Mouse (Mus musculus) limb, embryonic 14.5 days (tissue): ENCODE results near the gene Mpo. TPM values are rescaled to one million over a fixed set of nuclear protein-coding genes. Genes with fewer than 3 reads are reported as not detected.

Experiments used
- ATAC-seq: fragments of 200-750 bp; cut with Nextera tagmentation; 2 replicates; pipeline ENCODE4 v1.8.0; 2017; ENCODE audit warnings: low read depth, moderate number of reproducible peaks, moderate TSS enrichment; ENCODE audit not compliant: low FRiP score
- DNase-seq: peaks from one replicate; pipeline ENCODE4 v3.0.0-alpha.2; 2015; ENCODE audit warnings: low spot score
- H3K27ac ChIP-seq: fragments of 300-500 bp; sonication (generic); replicated peaks from 2 replicates; pipeline ENCODE4 v1.5.1; 2014; ENCODE audit warnings: low read depth, mild to moderate bottlenecking, low read length, moderate library complexity, mixed read lengths
- H3K27me3 ChIP-seq: fragments of 300-500 bp; sonication (generic); 2 replicates; pipeline ENCODE4 v1.6.1; 2014; ENCODE audit warnings: low read length, mixed read lengths; ENCODE audit not compliant: control insufficient read depth, insufficient read depth
- H3K36me3 ChIP-seq: fragments of 300-500 bp; sonication (generic); 2 replicates; pipeline ENCODE4 v1.6.1; 2014; ENCODE audit warnings: mild to moderate bottlenecking, low read length, moderate library complexity, mixed read lengths; ENCODE audit not compliant: control insufficient read depth, insufficient read depth
- H3K4me1 ChIP-seq: fragments of 300-500 bp; sonication (generic); 2 replicates; pipeline ENCODE4 v1.6.1; 2014; ENCODE audit warnings: antibody characterized with exemption, low read length, mixed read lengths; ENCODE audit not compliant: control insufficient read depth, insufficient read depth
- H3K4me2 ChIP-seq: fragments of 300-500 bp; sonication (generic); replicated peaks from 2 replicates; pipeline ENCODE4 v1.6.1; 2014; ENCODE audit warnings: low read depth, mild to moderate bottlenecking, low read length, moderate library complexity; ENCODE audit not compliant: severe bottlenecking
- H3K4me3 ChIP-seq: fragments of 300-500 bp; sonication (generic); replicated peaks from 2 replicates; pipeline ENCODE4 v1.5.1; 2014; ENCODE audit warnings: low read length
- H3K9ac ChIP-seq: fragments of 300-500 bp; sonication (generic); 2 replicates; pipeline ENCODE4 v1.6.1; 2014; ENCODE audit warnings: mild to moderate bottlenecking, low read depth, low read length, moderate library complexity; ENCODE audit not compliant: severe bottlenecking
- H3K9me3 ChIP-seq: fragments of 300-500 bp; sonication (generic); 2 replicates; pipeline ENCODE4 v1.6.1; 2016; ENCODE audit warnings: low read length; ENCODE audit not compliant: control insufficient read depth
- POLR2A ChIP-seq: fragments of 200-500 bp; IDR thresholded peaks from 2 replicates; pipeline ENCODE4 v1.8.0; 2012; ENCODE audit warnings: inconsistent platforms, mild to moderate bottlenecking, moderate library complexity, borderline replicate concordance; ENCODE audit not compliant: insufficient read depth, insufficient read length; ENCODE audit errors: extremely low read depth
- WGBS: fragments of 180-500 bp; shearing (Covaris S2); extraction: QIAGEN DNeasy Blood & Tissue Kit; methylation state at CpG from one replicate; pipeline ENCODE4 v1.1.7; 2014; 5-methylcytosine and 5-hydroxymethylcytosine counted together
- polyA plus RNA-seq, 2 experiments: library from polyadenylated mRNA; depleted of rRNA in 1 of 2; stranded (reverse) in 1 of 2; unstranded in 1 of 2; fragments of >200 nt; fragmentation: Nextera tagmentation in 1 of 2; extraction: Ambion mirVana in 1 of 2; gene quantifications; 2 replicates each; pipeline versions ENCODE4 v1.2.1 to v1.2.3; 2012 to 2014

Gene Mpo
- polyA plus RNA-seq, 2 experiments = 1.1 to 1.7 TPM

DNA sequence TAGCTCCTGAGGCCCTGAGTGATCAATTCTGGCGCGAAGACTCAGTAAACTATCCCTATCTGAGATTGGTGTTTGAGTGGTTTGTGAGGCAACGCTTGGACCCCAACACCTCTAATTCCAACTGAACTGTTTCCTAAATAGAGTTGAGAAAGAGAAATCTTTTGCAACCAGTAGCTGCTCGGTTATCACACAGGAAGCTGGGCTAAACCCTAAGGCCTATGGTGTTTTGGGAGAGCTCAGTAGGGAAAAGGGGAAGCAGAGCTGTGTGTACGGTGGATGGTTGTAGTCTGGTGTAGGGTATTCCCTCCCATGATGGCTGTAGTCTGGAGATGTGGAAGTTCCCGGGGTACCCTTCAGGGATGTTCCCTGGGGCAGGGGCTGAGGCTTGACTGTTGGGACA is 3.3 kb upstream of the Mpo start:
- WGBS = 86% methylated on average over 6 of the region's 6 CpGs
- Histone ChIP-seq H3K36me3 (no peaks in the 10 kb centered on the region), H3K27ac (no peak overlapping the region), H3K27me3 (no peaks in the 10 kb centered on the region), H3K4me3 (no peak overlapping the region), H3K9ac (no peak overlapping the region), H3K4me2 (no peak overlapping the region), H3K4me1 (no peaks in the 10 kb centered on the region), H3K9me3 (no peaks in the 10 kb centered on the region)
- ATAC-seq (no peak), DNase-seq (no peak)
- no peak for TF ChIP-seq POLR2A

GRCm38 (mm10) chr11:87801711-87802275 is 8.4 kb downstream of the Mpo start:
- Histone ChIP-seq H3K9me3 (no peaks in the 10 kb centered on the region), H3K27ac (no peak overlapping the region), H3K27me3 (no peaks in the 10 kb centered on the region), H3K9ac (no peak overlapping the region), H3K36me3 (no peaks in the 10 kb centered on the region), H3K4me2 (no peak overlapping the region), H3K4me1 (no peaks in the 10 kb centered on the region), H3K4me3 (no peak overlapping the region)
- DNase-seq (no peak), ATAC-seq (no peak)
- no peak for TF ChIP-seq POLR2A
- 82% methylated on average over 22 of the region's 22 CpGs for WGBS

DNA sequence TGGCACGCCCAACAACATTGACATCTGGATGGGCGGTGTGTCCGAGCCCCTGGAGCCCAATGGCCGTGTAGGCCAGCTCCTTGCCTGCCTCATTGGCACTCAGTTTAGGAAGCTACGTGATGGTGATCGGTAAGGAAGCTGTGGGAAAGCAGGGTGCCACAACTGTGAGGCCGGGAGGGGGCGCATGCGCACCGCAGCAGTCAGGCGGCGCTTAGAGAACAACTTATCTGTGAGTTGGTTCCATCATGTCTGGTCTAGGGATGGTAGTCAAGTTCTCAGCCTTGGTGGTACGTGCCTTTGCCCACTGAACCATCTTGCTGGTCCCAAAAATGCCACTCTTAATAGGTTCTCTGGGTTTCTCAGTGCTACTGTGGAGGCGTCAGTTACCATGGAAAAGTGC is 9.2 kb downstream of the Mpo start:
- Histone ChIP-seq H3K27ac (no peak overlapping the region), H3K4me2 (no peak overlapping the region), H3K4me1 (no peaks in the 10 kb centered on the region), H3K36me3 (no peaks in the 10 kb centered on the region), H3K9ac (no peak overlapping the region), H3K4me3 (no peak overlapping the region), H3K27me3 (no peaks in the 10 kb centered on the region), H3K9me3 (no peaks in the 10 kb centered on the region)
- DNase-seq = peak; percentile 8
- no peak for ATAC-seq
- WGBS = 61% methylated on average over 14 of the region's 14 CpGs
- no peak for TF ChIP-seq POLR2A

GRCm38 (mm10) chr11:87805448-87805847 is 12.1 kb downstream of the Mpo start:
- ATAC-seq = no peak
- no peaks in the 10 kb centered on the region for H3K4me1 ChIP-seq
- no peak for DNase-seq
- no peaks in the 10 kb centered on the region for H3K9me3 ChIP-seq
- H3K36me3 ChIP-seq = no peaks in the 10 kb centered on the region
- WGBS = 65% methylated on average over 1 of the region's 1 CpGs
- no peak overlapping the region for H3K4me2 ChIP-seq
- no peak overlapping the region for H3K27ac ChIP-seq
- H3K9ac ChIP-seq = no peak overlapping the region
- H3K27me3 ChIP-seq = no peaks in the 10 kb centered on the region
- TF ChIP-seq POLR2A = no peak
- H3K4me3 ChIP-seq = no peak overlapping the region

DNA sequence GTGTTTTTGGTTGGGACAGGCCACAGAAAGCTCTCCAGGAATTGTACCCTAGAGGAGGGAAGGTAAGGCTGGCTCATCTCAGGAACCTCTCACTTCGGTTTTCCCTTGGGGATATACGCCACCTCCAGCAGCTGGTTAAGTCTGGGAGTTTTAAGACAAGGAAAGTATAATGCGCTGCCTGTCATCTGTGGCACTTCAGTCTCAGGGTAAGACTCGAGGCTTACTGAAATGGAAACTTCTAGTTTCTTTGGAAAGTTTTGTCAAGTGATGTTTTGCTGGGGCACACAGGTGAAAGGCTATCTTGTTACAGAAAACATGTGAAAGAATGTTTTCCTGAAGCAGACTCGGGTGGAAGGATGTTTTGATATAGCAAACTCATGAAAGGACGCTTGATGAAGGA is 14.1 kb downstream of the Mpo start:
- Histone ChIP-seq H3K27me3 (no peaks in the 10 kb centered on the region), H3K36me3 (no peaks in the 10 kb centered on the region), H3K4me3 (no peak overlapping the region), H3K4me1 (no peaks in the 10 kb centered on the region), H3K9me3 (no peaks in the 10 kb centered on the region), H3K27ac (no peak overlapping the region), H3K9ac (no peak overlapping the region), H3K4me2 (no peak overlapping the region)
- no peak for TF ChIP-seq POLR2A
- DNase-seq (no peak), ATAC-seq (no peak)
- WGBS = 91% methylated on average over 6 of the region's 6 CpGs

DNA sequence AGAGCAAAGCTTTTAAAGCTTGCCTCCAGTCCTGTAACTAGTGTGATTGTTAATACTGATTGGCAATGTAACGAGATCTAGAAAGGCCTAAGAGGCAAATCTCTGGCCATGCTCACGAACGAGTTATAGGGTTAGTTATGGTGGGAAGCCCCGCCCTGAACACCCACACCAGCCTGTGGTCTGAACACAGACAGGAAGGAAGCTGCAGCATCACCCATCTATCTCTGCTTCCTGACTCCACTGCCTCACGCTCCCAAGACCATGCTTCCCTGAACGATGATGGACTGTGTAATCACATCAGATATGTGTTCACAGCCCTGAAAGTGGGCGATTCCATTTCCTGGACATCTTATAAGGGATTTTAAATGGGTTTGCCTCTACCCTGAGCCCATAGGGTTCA is 14.9 kb downstream of the Mpo start:
- no peaks in the 10 kb centered on the region for H3K27me3 ChIP-seq
- no peak for ATAC-seq
- no peak for TF ChIP-seq POLR2A

More for the DNA sequence above, 14.9 kb downstream of the Mpo start:
- no peak overlapping the region for H3K4me2 ChIP-seq
- no peak overlapping the region for H3K9ac ChIP-seq
- no peak overlapping the region for H3K4me3 ChIP-seq
- no peaks in the 10 kb centered on the region for H3K36me3 ChIP-seq
- no peak for DNase-seq
- H3K4me1 ChIP-seq = no peaks in the 10 kb centered on the region
- no peak overlapping the region for H3K27ac ChIP-seq
- H3K9me3 ChIP-seq = no peaks in the 10 kb centered on the region
- WGBS = 80% methylated on average over 7 of the region's 7 CpGs
